Mouse (Mus musculus): ENCODE data around the gene Hyal2. TPM values are rescaled to one million over a fixed set of nuclear protein-coding genes. Genes with fewer than 3 reads are reported as not detected.

Hyal2 gene
- polyA plus RNA-seq, 1 experiment = 9.7 TPM

GRCm38 (mm10) chr9:107606591-107606990 lies 38.8 kb downstream of the Hyal2 start:
- TF ChIP-seq CTCF (IDR thresholded peaks at IDR 0.05; ENCODE audit: extremely low read depth, insufficient read depth, low read length) (no peak), POLR2A (IDR thresholded peaks at IDR 0.05; ENCODE audit: extremely low read depth, insufficient read depth, low read length) (no peak)
- Histone ChIP-seq H3K27ac (ENCODE audit: insufficient read depth, low read length) (no peak overlapping the region), H3K4me3 (ENCODE audit: insufficient read depth, low read length) (no peak overlapping the region), H3K4me1 (ENCODE audit: control insufficient read depth, insufficient read depth, low read length) (peaks cover under 1% of the 10 kb centered on the region; the same call in 1 of the 2 replicates)

GRCm38 (mm10) chr9:107607036-107607435 lies 39.3 kb downstream of the Hyal2 start:
- H3K4me1 ChIP-seq (ENCODE audit: control insufficient read depth, insufficient read depth, low read length) = peaks cover 4% of the 10 kb centered on the region; the same call in 1 of the 2 replicates
- H3K4me3 ChIP-seq (ENCODE audit: insufficient read depth, low read length) = no peak overlapping the region
- H3K27ac ChIP-seq (ENCODE audit: insufficient read depth, low read length) = no peak overlapping the region
- TF ChIP-seq CTCF (IDR thresholded peaks at IDR 0.05; ENCODE audit: extremely low read depth, insufficient read depth, low read length) (no peak), POLR2A (IDR thresholded peaks at IDR 0.05; ENCODE audit: extremely low read depth, insufficient read depth, low read length) (no peak)

- H3K4me3 ChIP-seq (ENCODE audit: insufficient read depth, low read length) = no peak overlapping the region
- H3K27ac ChIP-seq (ENCODE audit: insufficient read depth, low read length) = no peak overlapping the region
- 0 out of 2 replicates have a peak, but pooled peaks cover 5% of the 10 kb centered on the region for H3K4me1 ChIP-seq (ENCODE audit: control insufficient read depth, insufficient read depth, low read length)
- TF ChIP-seq CTCF (IDR thresholded peaks at IDR 0.05; ENCODE audit: extremely low read depth, insufficient read depth, low read length) (no peak), POLR2A (IDR thresholded peaks at IDR 0.05; ENCODE audit: extremely low read depth, insufficient read depth, low read length) (no peak)
These were observed 40.0 kb downstream of the Hyal2 start for GRCm38 (mm10) chr9:107607653-107608245.

GRCm38 (mm10) chr9:107608741-107609432 lies 41.1 kb downstream of the Hyal2 start, which contains the start of gene Sema3b:
Gene Sema3b (minus strand): TSS chr9:107609229.
- Histone ChIP-seq H3K4me1 (ENCODE audit: control insufficient read depth, insufficient read depth, low read length) (0 out of 2 replicates have a peak, but pooled peaks cover 5% of the 10 kb centered on the region), H3K27ac (ENCODE audit: insufficient read depth, low read length) (no peak within 1 kb of the TSS), H3K4me3 (ENCODE audit: insufficient read depth, low read length) (no peak within 1 kb of the TSS)
- TF ChIP-seq POLR2A (IDR thresholded peaks at IDR 0.05; ENCODE audit: extremely low read depth, insufficient read depth, low read length) = no peak

GRCm38 (mm10) chr9:107609433-107609830 lies 41.7 kb downstream of the Hyal2 start:
- Histone ChIP-seq H3K27ac (ENCODE audit: insufficient read depth, low read length) (no peak overlapping the region), H3K4me1 (ENCODE audit: control insufficient read depth, insufficient read depth, low read length) (0 out of 2 replicates have a peak, but pooled peaks cover 5% of the 10 kb centered on the region), H3K4me3 (ENCODE audit: insufficient read depth, low read length) (no peak overlapping the region)
- TF ChIP-seq POLR2A (IDR thresholded peaks at IDR 0.05; ENCODE audit: extremely low read depth, insufficient read depth, low read length) (no peak), CTCF (IDR thresholded peaks at IDR 0.05; ENCODE audit: extremely low read depth, insufficient read depth, low read length) (no peak)

- H3K4me1 ChIP-seq (ENCODE audit: control insufficient read depth, insufficient read depth, low read length) = 0 out of 2 replicates have a peak, but pooled peaks cover 5% of the 10 kb centered on the region
- TF ChIP-seq CTCF (IDR thresholded peaks at IDR 0.05; ENCODE audit: extremely low read depth, insufficient read depth, low read length) (no peak), POLR2A (IDR thresholded peaks at IDR 0.05; ENCODE audit: extremely low read depth, insufficient read depth, low read length) (no peak)
- H3K4me3 ChIP-seq (ENCODE audit: insufficient read depth, low read length) = 0 out of 2 replicates have a peak overlapping the region, but pooled peaks have one; percentile 11
- H3K27ac ChIP-seq (ENCODE audit: insufficient read depth, low read length) = peak overlapping the region; percentile 97
These were observed 43.9 kb downstream of the Hyal2 start for GRCm38 (mm10) chr9:107611456-107612190.

- TF ChIP-seq CTCF (IDR thresholded peaks at IDR 0.05; ENCODE audit: extremely low read depth, insufficient read depth, low read length) (peak; percentile 62), POLR2A (IDR thresholded peaks at IDR 0.05; ENCODE audit: extremely low read depth, insufficient read depth, low read length) (peak; percentile 85; the same call in 1 of the 2 replicates)
- H3K27ac ChIP-seq (ENCODE audit: insufficient read depth, low read length) = peak overlapping the region; percentile 97
These were observed 44.6 kb downstream of the Hyal2 start for GRCm38 (mm10) chr9:107612191-107612944.

GRCm38 (mm10) chr9:107612945-107613569 lies 45.3 kb downstream of the Hyal2 start:
- peak overlapping the region; percentile 30 for H3K27ac ChIP-seq (ENCODE audit: insufficient read depth, low read length)
- 0 out of 2 replicates have a peak overlapping the region, but pooled peaks have one; percentile 0 for H3K4me3 ChIP-seq (ENCODE audit: insufficient read depth, low read length)
- H3K4me1 ChIP-seq (ENCODE audit: control insufficient read depth, insufficient read depth, low read length) = 0 out of 2 replicates have a peak, but pooled peaks cover 5% of the 10 kb centered on the region
- TF ChIP-seq POLR2A (IDR thresholded peaks at IDR 0.05; ENCODE audit: extremely low read depth, insufficient read depth, low read length) (no peak), CTCF (IDR thresholded peaks at IDR 0.05; ENCODE audit: extremely low read depth, insufficient read depth, low read length) (no peak; the same call in 1 of the 2 replicates)

More at GRCm38 (mm10) chr9:107612191-107612944, 44.6 kb downstream of the Hyal2 start:
- Histone ChIP-seq H3K4me3 (ENCODE audit: insufficient read depth, low read length) (peak overlapping the region; percentile 11; the same call in 1 of the 2 replicates), H3K4me1 (ENCODE audit: control insufficient read depth, insufficient read depth, low read length) (0 out of 2 replicates have a peak, but pooled peaks cover 5% of the 10 kb centered on the region)
